Mouse (Mus musculus): Measurements from ENCODE around the gene Snrpa. TPM values are rescaled to one million over a fixed set of nuclear protein-coding genes. Genes with fewer than 3 reads are reported as not detected.

The Snrpa gene
- polyA plus RNA-seq, 1 experiment from 2014 or later = 192 TPM

- Histone ChIP-seq H3K27me3 (ENCODE audit: control insufficient read depth, insufficient read depth, low read length) (no peaks in the 10 kb centered on the region), H3K9ac (peak overlapping the region; percentile 58), H3K9me3 (ENCODE audit: control insufficient read depth, low read length) (no peaks in the 10 kb centered on the region), H3K4me3 (replicated peaks; ENCODE audit: low read length) (peak overlapping the region; percentile 70), H3K4me1 (replicated peaks; ENCODE audit: control insufficient read depth, insufficient read depth, low read length) (peaks cover 13% of the 10 kb centered on the region), H3K36me3 (replicated peaks; ENCODE audit: control insufficient read depth, insufficient read depth) (peaks cover 23% of the 10 kb centered on the region), H3K4me2 (replicated peaks) (peak overlapping the region; percentile 53), H3K27ac (peak overlapping the region; percentile 88)
- DNase-seq (ENCODE audit: low spot score) (no peak), ATAC-seq (ENCODE audit: low FRiP score) (peak; percentile 0; the same call in 1 of the 2 replicates)
- 24% methylated on average over 4 of the region's 4 CpGs for WGBS
These were observed 18.1 kb downstream of the Snrpa start for GRCm38 (mm10) chr7:27177942-27178323.

GRCm38 (mm10) chr7:27174896-27175295, 21.2 kb downstream of the Snrpa start:
- Histone ChIP-seq H3K9me3 (ENCODE audit: control insufficient read depth, low read length) (no peaks in the 10 kb centered on the region), H3K9ac (no peak overlapping the region), H3K4me3 (replicated peaks; ENCODE audit: low read length) (no peak overlapping the region), H3K4me2 (replicated peaks) (no peak overlapping the region), H3K4me1 (replicated peaks; ENCODE audit: control insufficient read depth, insufficient read depth, low read length) (peaks cover 9% of the 10 kb centered on the region), H3K27me3 (ENCODE audit: control insufficient read depth, insufficient read depth, low read length) (no peaks in the 10 kb centered on the region), H3K36me3 (replicated peaks; ENCODE audit: control insufficient read depth, insufficient read depth) (peaks cover 46% of the 10 kb centered on the region), H3K27ac (no peak overlapping the region)
- DNase-seq (ENCODE audit: low spot score) = no peak
- ATAC-seq (ENCODE audit: low FRiP score) = no peak
- WGBS = 97% methylated on average over 7 of the region's 7 CpGs

DNA sequence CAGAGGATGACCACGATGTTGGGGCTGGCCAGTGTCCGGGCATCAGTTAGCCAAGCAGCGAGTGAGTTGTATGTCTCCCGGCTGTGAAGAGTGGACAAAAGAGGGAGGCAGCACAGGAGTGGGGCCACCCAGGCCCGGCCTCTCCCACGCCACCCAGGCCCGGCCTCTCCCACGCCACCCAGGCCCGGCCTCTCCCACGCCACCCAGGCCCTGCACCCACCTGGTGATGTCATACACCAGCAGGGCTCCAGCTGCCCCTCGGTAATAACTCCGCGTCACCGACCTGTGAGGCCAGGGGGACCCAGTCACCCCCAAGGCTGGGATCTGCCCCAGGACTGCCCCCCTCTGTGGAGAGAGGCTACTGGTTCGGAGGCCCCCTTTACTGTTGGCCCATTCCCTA, 21.6 kb downstream of the Snrpa start:
- WGBS = 95% methylated on average over 15 of the region's 15 CpGs
- no peak for DNase-seq (ENCODE audit: low spot score)

DNA sequence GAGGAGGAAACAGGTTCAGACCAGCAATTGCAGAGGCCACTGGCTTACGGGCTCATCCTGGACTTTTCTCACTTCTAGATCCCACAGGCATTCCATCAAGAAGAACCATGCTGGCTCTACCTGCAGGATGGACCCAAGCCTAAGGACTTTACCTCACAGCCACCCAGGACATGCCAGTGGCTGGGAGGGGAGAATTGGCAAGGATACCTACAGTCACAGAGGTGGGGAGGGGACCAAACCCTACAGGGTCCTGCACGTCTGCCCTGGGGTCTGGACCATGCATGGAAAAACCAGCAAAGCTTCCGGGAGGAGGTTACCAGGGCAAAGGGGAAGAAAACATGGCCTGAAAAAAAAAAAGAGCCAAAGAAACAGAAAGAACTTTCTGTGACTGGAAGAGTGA, 25.1 kb downstream of the Snrpa start:
- Histone ChIP-seq H3K4me3 (replicated peaks; ENCODE audit: low read length) (no peak overlapping the region), H3K4me1 (replicated peaks; ENCODE audit: control insufficient read depth, insufficient read depth, low read length) (peaks cover 5% of the 10 kb centered on the region; the same call in 1 of the 2 replicates), H3K36me3 (replicated peaks; ENCODE audit: control insufficient read depth, insufficient read depth) (peaks cover 50% of the 10 kb centered on the region), H3K9me3 (ENCODE audit: control insufficient read depth, low read length) (no peaks in the 10 kb centered on the region), H3K9ac (no peak overlapping the region), H3K4me2 (replicated peaks) (no peak overlapping the region), H3K27me3 (ENCODE audit: control insufficient read depth, insufficient read depth, low read length) (no peaks in the 10 kb centered on the region), H3K27ac (no peak overlapping the region)
- ATAC-seq (ENCODE audit: low FRiP score) (no peak), DNase-seq (ENCODE audit: low spot score) (no peak)
- 96% methylated on average over 3 of the region's 3 CpGs for WGBS

More for the DNA sequence above, 21.6 kb downstream of the Snrpa start:
- Histone ChIP-seq H3K4me1 (replicated peaks; ENCODE audit: control insufficient read depth, insufficient read depth, low read length) (peaks cover 8% of the 10 kb centered on the region), H3K27ac (no peak overlapping the region), H3K27me3 (ENCODE audit: control insufficient read depth, insufficient read depth, low read length) (no peaks in the 10 kb centered on the region), H3K36me3 (replicated peaks; ENCODE audit: control insufficient read depth, insufficient read depth) (peaks cover 47% of the 10 kb centered on the region), H3K4me2 (replicated peaks) (no peak overlapping the region), H3K9ac (no peak overlapping the region), H3K9me3 (ENCODE audit: control insufficient read depth, low read length) (no peaks in the 10 kb centered on the region), H3K4me3 (replicated peaks; ENCODE audit: low read length) (no peak overlapping the region)
- no peak for ATAC-seq (ENCODE audit: low FRiP score)

DNA sequence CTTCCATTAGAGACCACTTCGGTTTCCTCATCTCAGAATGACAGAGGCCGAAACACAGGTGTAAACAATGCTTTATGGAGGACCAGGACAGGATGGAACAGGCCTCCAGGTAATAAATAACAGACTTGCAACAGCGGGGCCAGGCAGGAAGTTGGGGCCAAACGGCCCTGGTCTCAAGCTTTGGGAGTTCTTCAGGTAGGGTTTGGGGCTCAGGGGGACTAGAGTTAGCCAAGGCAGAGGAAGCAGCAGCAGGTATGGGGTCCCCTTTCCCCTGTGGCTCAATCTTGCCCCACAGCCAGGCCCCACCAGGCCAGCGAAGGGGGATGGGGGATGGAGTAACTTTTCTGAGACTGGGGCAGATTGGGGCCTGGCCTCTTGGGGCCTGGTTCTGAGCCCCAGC, 27.7 kb downstream of the Snrpa start:
- DNase-seq (ENCODE audit: low spot score) (no peak), ATAC-seq (ENCODE audit: low FRiP score) (no peak)
- H3K4me2 ChIP-seq (replicated peaks) = no peak overlapping the region
- H3K9me3 ChIP-seq (ENCODE audit: control insufficient read depth, low read length) = no peaks in the 10 kb centered on the region
- H3K9ac ChIP-seq = no peak overlapping the region
- no peak overlapping the region for H3K27ac ChIP-seq
- H3K36me3 ChIP-seq (replicated peaks; ENCODE audit: control insufficient read depth, insufficient read depth) = peaks cover 53% of the 10 kb centered on the region
- H3K27me3 ChIP-seq (ENCODE audit: control insufficient read depth, insufficient read depth, low read length) = no peaks in the 10 kb centered on the region
- no peak overlapping the region for H3K4me3 ChIP-seq (replicated peaks; ENCODE audit: low read length)
- WGBS = 96% methylated on average over 5 of the region's 5 CpGs
- peaks cover 28% of the 10 kb centered on the region for H3K4me1 ChIP-seq (replicated peaks; ENCODE audit: control insufficient read depth, insufficient read depth, low read length)

- Histone ChIP-seq H3K4me3 (replicated peaks; ENCODE audit: low read length) (peak overlapping the region; percentile 88), H3K36me3 (replicated peaks; ENCODE audit: control insufficient read depth, insufficient read depth) (peaks cover 53% of the 10 kb centered on the region), H3K9ac (peak overlapping the region; percentile 88), H3K4me1 (replicated peaks; ENCODE audit: control insufficient read depth, insufficient read depth, low read length) (peaks cover 35% of the 10 kb centered on the region), H3K27ac (peak overlapping the region; percentile 99), H3K4me2 (replicated peaks) (peak overlapping the region; percentile 64), H3K27me3 (ENCODE audit: control insufficient read depth, insufficient read depth, low read length) (no peaks in the 10 kb centered on the region), H3K9me3 (ENCODE audit: control insufficient read depth, low read length) (no peaks in the 10 kb centered on the region)
- DNase-seq (ENCODE audit: low spot score) (no peak), ATAC-seq (ENCODE audit: low FRiP score) (no peak)
- 79% methylated on average over 11 of the region's 11 CpGs for WGBS
These were observed 28.5 kb downstream of the Snrpa start for GRCm38 (mm10) chr7:27167475-27168094.

GRCm38 (mm10) chr7:27166614-27167474, 29.2 kb downstream of the Snrpa start, which contains the start of gene Egln2:
TSS of gene Egln2 (minus strand) at chr7:27166802.
- Histone ChIP-seq H3K4me3 (replicated peaks; ENCODE audit: low read length) (peak within 1 kb of the TSS; percentile 88), H3K9me3 (ENCODE audit: control insufficient read depth, low read length) (no peaks in the 10 kb centered on the region), H3K27me3 (ENCODE audit: control insufficient read depth, insufficient read depth, low read length) (no peaks in the 10 kb centered on the region), H3K4me2 (replicated peaks) (peak within 1 kb of the TSS; percentile 64), H3K27ac (peak within 1 kb of the TSS; percentile 99), H3K36me3 (replicated peaks; ENCODE audit: control insufficient read depth, insufficient read depth) (peaks cover 52% of the 10 kb centered on the region), H3K9ac (peak within 1 kb of the TSS; percentile 88), H3K4me1 (replicated peaks; ENCODE audit: control insufficient read depth, insufficient read depth, low read length) (peaks cover 43% of the 10 kb centered on the region)
- DNase-seq (ENCODE audit: low spot score) (peak; percentile 95), ATAC-seq (ENCODE audit: low FRiP score) (peak; percentile 86)
- WGBS = 2% methylated on average over 61 of the region's 61 CpGs

DNA sequence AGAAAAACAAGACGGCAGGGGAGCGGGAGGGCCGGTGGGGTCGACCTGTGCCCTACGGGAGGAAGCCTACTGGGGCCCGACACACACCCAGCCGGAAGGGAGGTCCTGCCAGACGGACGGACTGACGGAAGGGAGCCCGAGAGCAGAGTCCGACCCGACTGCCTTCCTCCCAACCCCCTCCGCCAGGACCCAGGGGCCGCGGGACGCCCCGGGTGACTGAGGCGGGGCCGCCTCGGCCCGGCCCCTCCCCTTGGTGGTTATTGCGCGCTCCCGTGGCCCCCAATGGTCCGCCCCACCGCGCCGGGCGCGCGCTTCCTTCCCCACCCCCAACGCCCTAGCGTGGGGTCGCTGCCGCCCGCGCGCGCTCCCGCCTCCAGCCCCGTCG, 29.9 kb downstream of the Snrpa start:
- DNase-seq (ENCODE audit: low spot score) (peak; percentile 79), ATAC-seq (ENCODE audit: low FRiP score) (peak; percentile 57)
- under 1% methylated on average over 24 of the region's 43 CpGs for WGBS
- peak overlapping the region; percentile 99 for H3K27ac ChIP-seq
- H3K36me3 ChIP-seq (replicated peaks; ENCODE audit: control insufficient read depth, insufficient read depth) = peaks cover 52% of the 10 kb centered on the region
- H3K4me2 ChIP-seq (replicated peaks) = peak overlapping the region; percentile 64
- no peaks in the 10 kb centered on the region for H3K27me3 ChIP-seq (ENCODE audit: control insufficient read depth, insufficient read depth, low read length)
- peaks cover 47% of the 10 kb centered on the region for H3K4me1 ChIP-seq (replicated peaks; ENCODE audit: control insufficient read depth, insufficient read depth, low read length)
- H3K4me3 ChIP-seq (replicated peaks; ENCODE audit: low read length) = peak overlapping the region; percentile 88
- no peaks in the 10 kb centered on the region for H3K9me3 ChIP-seq (ENCODE audit: control insufficient read depth, low read length)
- peak overlapping the region; percentile 88 for H3K9ac ChIP-seq

DNA sequence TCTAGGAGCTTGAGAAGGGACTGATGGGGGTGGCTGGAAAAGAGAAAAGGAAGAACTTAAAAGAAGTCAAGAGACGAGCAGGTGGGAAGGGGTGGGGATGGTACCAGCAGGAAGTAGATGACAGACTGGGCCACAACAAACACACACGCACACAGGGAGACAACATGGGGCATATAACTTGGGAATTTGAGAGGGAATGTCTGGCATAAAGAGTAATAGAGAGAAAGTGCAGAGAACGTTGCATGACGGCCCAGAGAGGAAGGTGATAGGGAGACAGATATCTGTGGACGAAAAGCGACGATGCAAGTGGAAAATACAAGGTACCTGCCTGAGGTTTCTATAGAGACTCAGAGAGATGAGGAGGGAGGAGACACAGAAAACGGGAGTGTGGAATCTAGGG, 30.4 kb downstream of the Snrpa start:
- Histone ChIP-seq H3K4me3 (replicated peaks; ENCODE audit: low read length) (peak overlapping the region; percentile 88), H3K4me1 (replicated peaks; ENCODE audit: control insufficient read depth, insufficient read depth, low read length) (peaks cover 47% of the 10 kb centered on the region), H3K4me2 (replicated peaks) (peak overlapping the region; percentile 64), H3K9ac (peak overlapping the region; percentile 88), H3K9me3 (ENCODE audit: control insufficient read depth, low read length) (no peaks in the 10 kb centered on the region), H3K27ac (peak overlapping the region; percentile 99), H3K27me3 (ENCODE audit: control insufficient read depth, insufficient read depth, low read length) (no peaks in the 10 kb centered on the region), H3K36me3 (replicated peaks; ENCODE audit: control insufficient read depth, insufficient read depth) (peaks cover 50% of the 10 kb centered on the region)
- 4% methylated on average over 8 of the region's 8 CpGs for WGBS
- 0 out of 2 replicates have a peak, but pooled peaks have one; percentile 0 for ATAC-seq (ENCODE audit: low FRiP score)
- DNase-seq (ENCODE audit: low spot score) = no peak
